In the genomic region with DNA sequence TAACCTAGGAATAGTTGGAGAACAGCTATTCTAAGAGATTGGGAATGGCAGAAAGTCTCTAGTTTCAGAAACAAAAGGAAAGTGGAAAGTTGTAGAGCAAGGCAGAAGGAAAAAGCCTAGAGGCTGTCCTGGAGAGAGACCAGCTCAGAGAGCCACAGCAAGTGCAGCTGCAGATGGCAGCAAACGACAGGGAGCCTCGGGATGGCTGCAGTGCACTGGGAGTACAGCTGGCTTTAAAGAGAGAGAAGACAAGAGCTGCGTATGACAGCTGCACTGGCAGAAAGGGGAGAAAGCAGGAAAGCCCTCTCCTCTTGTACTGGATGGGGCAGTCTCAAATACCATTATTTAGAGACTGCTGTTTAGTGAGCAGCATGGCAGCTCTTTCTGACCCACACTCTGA, we compare ENCODE assay signal across 11 mouse cellular contexts. TPM values are rescaled to one million over a fixed set of nuclear protein-coding genes. Genes with fewer than 3 reads are reported as not detected.
DNase-seq lines count a peak whose midpoint lies in the region; ATAC-seq and TF ChIP-seq lines count a peak whose summit lies in the region.
"Had no signal": no experiment of that assay in that cellular context is flagged by ENCODE, and none has a peak within 500 bp of the region (broad histone marks: within the 10 kb centered on the region; RNA-seq: fewer than 3 reads in every experiment).

No protein-coding gene starts in this region.

- H3K4me1 ChIP-seq in lung, postnatal 0 days (ENCODE audit: insufficient read depth, low read depth, low read length): no peaks in the 10 kb centered on the region
- H3K4me1 ChIP-seq in embryonic fibroblast, embryonic 13.5 days (ENCODE audit: control insufficient read depth, insufficient read depth, low read length): no peaks in the 10 kb centered on the region
- peaks cover 10% of the 10 kb centered on the region; the same call in 1 of the 2 replicates for H3K4me1 ChIP-seq in neural tube, embryonic 13.5 days (replicated peaks)
- H3K4me1 ChIP-seq: embryonic facial prominence, embryonic 13.5 days; limb, embryonic 12.5 days; stomach, embryonic 15.5 days had no signal

- H3K9ac ChIP-seq in lung, postnatal 0 days (replicated peaks; ENCODE audit: low read depth): no peak overlapping the region
- H3K9ac ChIP-seq in neural tube, embryonic 13.5 days: 0 out of 2 replicates have a peak overlapping the region, but pooled peaks have one; percentile 2
- H3K9ac ChIP-seq: embryonic facial prominence, embryonic 13.5 days; limb, embryonic 12.5 days; stomach, embryonic 15.5 days had no signal

- WGBS in lung, postnatal 0 days: 8% methylated on average over 3 of the region's 3 CpGs
- 4% methylated on average over 3 of the region's 3 CpGs for WGBS in neural tube, embryonic 13.5 days

- peak; percentile 24 for TF ChIP-seq CTCF in lung, postnatal 0 days (IDR thresholded peaks at IDR 0.05)
- peak; percentile 36; the same call in 1 of the 2 replicates for TF ChIP-seq CTCF in embryonic fibroblast, embryonic 13.5 days (IDR thresholded peaks at IDR 0.05; ENCODE audit: borderline replicate concordance, insufficient read depth, low read length)

- H3K4me3 ChIP-seq in lung, postnatal 0 days (ENCODE audit: low read depth, low read length): no peak overlapping the region
- no peak overlapping the region for H3K4me3 ChIP-seq in embryonic fibroblast, embryonic 13.5 days (ENCODE audit: insufficient read depth, low read length)
- H3K4me3 ChIP-seq in neural tube, embryonic 13.5 days: no peak overlapping the region
- H3K4me3 ChIP-seq: embryonic facial prominence, embryonic 13.5 days; limb, embryonic 12.5 days; stomach, embryonic 15.5 days had no signal

- no peak overlapping the region for H3K27ac ChIP-seq in lung, postnatal 0 days (ENCODE audit: low read length)
- H3K27ac ChIP-seq in embryonic fibroblast, embryonic 13.5 days (ENCODE audit: insufficient read depth, low read length): no peak overlapping the region
- H3K27ac ChIP-seq in neural tube, embryonic 13.5 days (replicated peaks): no peak overlapping the region
- H3K27ac ChIP-seq: embryonic facial prominence, embryonic 13.5 days; limb, embryonic 12.5 days; stomach, embryonic 15.5 days had no signal

- TF ChIP-seq POLR2A in embryonic fibroblast, embryonic 13.5 days (IDR thresholded peaks at IDR 0.05; ENCODE audit: low read depth, low read length): no peak

- H3K36me3 ChIP-seq in lung, postnatal 0 days (ENCODE audit: insufficient read depth, low read length): no peaks in the 10 kb centered on the region
- no peaks in the 10 kb centered on the region for H3K36me3 ChIP-seq in neural tube, embryonic 13.5 days
- H3K36me3 ChIP-seq: embryonic facial prominence, embryonic 13.5 days; limb, embryonic 12.5 days; stomach, embryonic 15.5 days had no signal

- DNase-seq in frontal cortex, postnatal 10 days (ENCODE audit: low spot score in 2 of 2): no peak
- no peak for DNase-seq in lung, postnatal 0 days (ENCODE audit: low spot score)
- DNase-seq in lung, adult 18-20 months: no peak
- DNase-seq in B cell, adult 2 months: no peak
- no peak for DNase-seq in lung, postnatal 14 days

- no peaks in the 10 kb centered on the region for H3K27me3 ChIP-seq in lung, postnatal 0 days (replicated peaks; ENCODE audit: insufficient read depth, low read length)
- H3K27me3 ChIP-seq in neural tube, embryonic 13.5 days: no peaks in the 10 kb centered on the region
- H3K27me3 ChIP-seq: embryonic facial prominence, embryonic 13.5 days; limb, embryonic 12.5 days; stomach, embryonic 15.5 days had no signal

- ATAC-seq in frontal cortex, adult (ENCODE audit: low TSS enrichment): peak; percentile 85
- no peak for ATAC-seq in lung, postnatal 0 days
- peak; percentile 76; the same call in 1 of the 2 replicates for ATAC-seq in neural tube, embryonic 13.5 days (ENCODE audit: low read depth)

- H3K4me2 ChIP-seq in lung, postnatal 0 days (replicated peaks; ENCODE audit: low read depth, low read length): no peak overlapping the region
- no peak overlapping the region for H3K4me2 ChIP-seq in neural tube, embryonic 13.5 days
- H3K4me2 ChIP-seq: embryonic facial prominence, embryonic 13.5 days; limb, embryonic 12.5 days; stomach, embryonic 15.5 days had no signal

- no peaks in the 10 kb centered on the region for H3K9me3 ChIP-seq in lung, postnatal 0 days (ENCODE audit: low read length)
- H3K9me3 ChIP-seq in neural tube, embryonic 13.5 days: 0 out of 2 replicates have a peak, but pooled peaks cover 4% of the 10 kb centered on the region
- H3K9me3 ChIP-seq: embryonic facial prominence, embryonic 13.5 days; stomach, embryonic 15.5 days had no signal

- TF ChIP-seq EP300 in lung, postnatal 0 days (IDR thresholded peaks at IDR 0.05): no peak

RNA-seq across cellular contexts. Expression of gene Stxbp5l, which starts 37.7 kb away (rescaled TPM):
- 0.04 TPM in 1 of 2 replicates, not detected in the other for polyA plus RNA-seq in lung, postnatal 0 days (2015; fragmentation: Nextera tagmentation; extraction: Ambion mirVana)
- not detected in 2 replicates for polyA plus RNA-seq in embryonic fibroblast, embryonic 13.5 days (2011; ENCODE audit: insufficient read length, low read depth, missing spikeins)
- polyA plus RNA-seq in neural tube, embryonic 13.5 days (2015; fragmentation: Nextera tagmentation; extraction: Ambion mirVana): 9.5 and 11.0 TPM in 2 replicates
